Mouse (Mus musculus) kidney, adult 9 months (tissue): ENCODE measurements around the gene Cckbr.

Experiments used
- DNase-seq: peaks from one replicate; pipeline ENCODE4 v3.0.0; 2022

Gene Cckbr

GRCm38 (mm10) chr7:105425424-105426043, at the start of gene Cckbr:
Gene Cckbr, plus strand, starts transcription at chr7:105425731.
- no peak for DNase-seq

DNA sequence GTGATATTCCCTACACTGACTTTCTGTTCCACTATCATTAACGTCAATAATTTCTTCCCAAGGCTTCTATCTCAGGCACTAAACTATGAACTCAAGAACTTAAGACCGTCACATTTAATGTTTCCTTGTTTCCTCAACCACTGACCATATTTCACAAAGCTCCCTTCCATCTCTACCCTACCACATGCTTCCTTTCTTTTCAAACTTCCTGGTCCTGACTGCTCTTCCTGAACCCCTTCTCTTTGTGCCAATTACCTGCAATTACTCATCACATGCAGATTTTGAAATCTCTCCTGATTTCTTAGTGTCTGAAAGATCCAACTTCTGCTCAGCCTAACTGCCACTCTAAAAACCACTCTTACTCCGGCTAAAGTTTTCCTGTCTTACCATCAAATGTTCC, 45.2 kb upstream of the Cckbr start:
- DNase-seq, result no peak

DNA sequence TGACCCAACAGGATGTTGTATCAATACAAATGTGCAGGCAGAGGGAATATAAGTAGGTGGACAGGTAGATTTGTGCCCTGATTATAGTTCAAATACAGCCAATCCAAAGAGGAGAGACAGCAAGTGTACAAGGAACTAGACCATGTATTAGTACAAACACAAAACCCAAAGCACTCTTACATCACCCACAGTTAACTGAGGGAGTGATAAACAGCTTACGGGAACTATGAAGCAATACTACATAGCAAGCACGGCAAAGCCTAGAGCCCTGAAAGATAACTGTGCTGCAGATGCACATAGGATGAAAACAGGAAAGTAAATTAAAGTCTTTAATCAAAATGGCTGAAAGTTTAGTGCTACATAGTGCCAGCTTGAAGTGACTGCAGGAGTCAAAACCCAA, 37.8 kb upstream of the Cckbr start:
- DNase-seq, result no peak

GRCm38 (mm10) chr7:105390236-105390635, 35.3 kb upstream of the Cckbr start:
- no peak for DNase-seq

GRCm38 (mm10) chr7:105394606-105395005, 30.9 kb upstream of the Cckbr start:
- no peak for DNase-seq

DNA sequence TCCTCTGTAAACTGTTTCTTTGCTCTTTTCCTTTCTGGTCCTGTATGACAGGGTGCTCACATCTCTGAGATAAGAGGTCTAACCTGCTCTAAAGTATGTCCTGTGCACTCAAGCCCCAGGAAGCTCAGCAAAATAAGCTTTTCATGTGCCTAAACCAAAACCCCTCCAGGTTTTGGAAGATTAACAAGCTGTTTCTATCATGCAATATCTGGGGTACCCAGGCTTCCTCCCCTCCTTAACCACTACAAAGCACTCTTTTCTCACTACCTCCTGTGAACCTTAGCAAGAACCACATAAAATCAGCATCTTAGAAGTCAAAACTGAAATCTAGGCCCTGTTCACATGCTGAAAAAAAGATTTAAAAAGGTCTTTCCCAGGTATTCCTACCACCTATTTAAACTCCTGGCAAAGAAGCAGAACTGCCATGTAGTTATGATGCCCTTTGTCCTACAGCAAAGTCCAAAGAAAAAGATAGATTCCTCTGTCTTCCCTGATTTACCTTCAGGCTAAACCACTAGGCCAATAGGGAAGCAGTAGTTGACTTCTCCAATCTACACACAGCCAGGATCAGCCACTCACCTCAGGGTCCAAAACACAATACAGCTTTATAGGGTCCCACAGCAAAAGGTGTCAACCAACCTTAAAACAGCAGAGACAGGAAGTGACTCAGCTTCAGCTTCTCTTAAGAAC, 30.3 kb upstream of the Cckbr start:
- DNase-seq, result peak; percentile 65

GRCm38 (mm10) chr7:105396126-105396525, 29.4 kb upstream of the Cckbr start:
- no peak for DNase-seq

DNA sequence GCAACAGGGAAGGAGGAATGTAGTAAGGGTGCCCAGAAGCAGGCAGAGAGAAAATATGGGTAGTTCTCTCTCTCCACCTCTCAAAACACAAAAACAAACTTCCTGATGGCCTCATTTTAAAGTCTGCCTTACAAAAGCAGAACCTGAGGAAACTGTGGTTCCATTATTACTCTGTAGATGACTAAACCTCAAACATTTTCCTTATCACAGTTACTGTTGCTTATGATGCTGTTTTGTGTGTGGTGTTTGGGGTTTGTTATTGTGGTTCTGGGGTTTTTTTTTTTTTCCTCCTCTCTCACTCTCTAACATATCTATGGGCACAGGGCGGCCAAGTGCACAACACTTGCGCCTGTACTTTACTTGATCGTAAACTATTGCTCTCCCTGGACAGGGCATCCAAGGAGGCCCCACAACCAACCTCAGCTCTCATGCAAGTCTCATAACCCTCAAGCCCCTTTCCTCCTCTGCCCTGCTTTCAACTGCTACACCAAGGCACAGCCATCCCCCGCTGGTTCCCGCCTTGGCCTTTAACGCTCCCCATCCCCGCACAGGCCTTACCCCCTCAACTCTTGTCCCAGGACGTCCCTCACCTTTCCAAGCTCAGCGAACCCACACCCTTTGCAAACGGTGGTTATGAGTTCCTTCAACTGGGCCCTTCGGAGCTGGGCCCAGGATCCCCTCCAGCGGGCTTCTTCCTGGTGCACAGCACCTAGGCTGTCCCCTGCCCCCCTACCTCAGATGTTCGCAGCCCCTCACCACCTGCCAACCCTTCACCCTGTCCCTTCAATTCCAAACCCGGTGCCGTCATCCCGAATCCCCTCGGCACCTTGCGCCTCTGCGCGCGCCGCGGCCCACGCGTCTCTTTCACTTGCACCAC, 26.2 kb upstream of the Cckbr start:
- no peak for DNase-seq

- DNase-seq, result peak; percentile 100
Observed at GRCm38 (mm10) chr7:105399935-105400624, 25.5 kb upstream of the Cckbr start, which contains the start of gene Fam160a2. Gene Fam160a2, minus strand, starts transcription at chr7:105400054.

GRCm38 (mm10) chr7:105404268-105404667, 21.3 kb upstream of the Cckbr start, which contains the start of gene Cnga4:
Gene Cnga4, plus strand, starts transcription at chr7:105404568.
- DNase-seq, result no peak

GRCm38 (mm10) chr7:105406322-105406721, 19.2 kb upstream of the Cckbr start:
- no peak for DNase-seq

- DNase-seq, result peak; percentile 81
Observed at GRCm38 (mm10) chr7:105411874-105412632, 13.5 kb upstream of the Cckbr start.

GRCm38 (mm10) chr7:105414385-105414784, 11.1 kb upstream of the Cckbr start:
- DNase-seq, result no peak

DNA sequence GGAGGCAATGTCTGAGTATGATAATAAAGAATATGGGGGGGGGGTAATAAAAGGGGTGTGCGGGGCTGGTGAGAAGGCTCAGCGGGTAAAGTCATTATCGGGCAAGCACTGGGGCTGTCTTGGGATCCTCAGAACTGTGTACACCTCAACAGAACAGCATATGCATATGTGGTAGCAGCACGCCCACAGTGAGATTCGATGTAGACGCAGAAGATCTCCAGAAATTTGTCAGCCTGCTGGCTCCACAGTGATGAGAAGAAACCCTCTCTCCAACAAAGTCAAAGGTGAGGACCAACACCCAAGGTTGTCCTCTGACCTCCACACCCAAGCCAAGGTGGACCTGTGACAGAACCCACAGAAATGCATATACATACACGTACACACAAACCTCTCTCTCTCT, 9.0 kb upstream of the Cckbr start:
- DNase-seq, result no peak

DNA sequence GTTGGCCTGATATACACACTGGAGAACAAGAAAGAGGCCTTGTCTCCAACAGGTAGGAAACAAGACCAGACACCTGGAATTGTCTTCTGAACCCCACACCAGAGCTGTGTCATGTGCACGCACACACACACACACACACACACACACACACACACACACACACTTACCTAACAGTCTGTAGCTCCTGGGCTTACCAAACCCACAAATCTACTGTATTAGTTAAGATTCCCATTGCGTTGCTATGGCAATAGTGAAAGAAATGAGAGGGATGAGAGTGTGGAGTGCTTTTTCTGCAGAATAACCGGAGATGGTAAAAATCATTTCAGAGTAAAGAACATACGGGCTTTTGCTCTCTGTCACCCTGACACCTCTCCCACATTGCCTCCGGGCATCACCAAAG, 7.4 kb upstream of the Cckbr start:
- DNase-seq, result no peak

DNA sequence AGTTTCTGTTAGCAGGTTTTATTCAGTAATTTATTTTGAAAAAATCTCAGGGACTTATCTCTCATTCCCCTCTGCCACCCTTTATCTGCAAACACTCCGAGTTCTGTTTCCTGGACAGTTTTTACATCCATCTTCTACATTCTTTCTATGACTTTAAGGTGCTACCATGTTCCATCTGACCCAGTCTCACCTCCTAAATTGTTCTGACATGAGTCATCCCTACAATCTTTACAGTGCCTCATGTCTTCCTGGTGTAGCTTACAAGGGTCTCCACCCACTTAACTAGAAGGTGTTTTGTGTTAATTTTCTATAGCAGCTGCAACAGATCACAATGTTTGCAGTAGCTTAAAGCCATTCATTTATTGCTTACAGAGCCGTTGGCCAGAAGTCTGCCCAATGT, 4.6 kb upstream of the Cckbr start:
- DNase-seq, result no peak

DNA sequence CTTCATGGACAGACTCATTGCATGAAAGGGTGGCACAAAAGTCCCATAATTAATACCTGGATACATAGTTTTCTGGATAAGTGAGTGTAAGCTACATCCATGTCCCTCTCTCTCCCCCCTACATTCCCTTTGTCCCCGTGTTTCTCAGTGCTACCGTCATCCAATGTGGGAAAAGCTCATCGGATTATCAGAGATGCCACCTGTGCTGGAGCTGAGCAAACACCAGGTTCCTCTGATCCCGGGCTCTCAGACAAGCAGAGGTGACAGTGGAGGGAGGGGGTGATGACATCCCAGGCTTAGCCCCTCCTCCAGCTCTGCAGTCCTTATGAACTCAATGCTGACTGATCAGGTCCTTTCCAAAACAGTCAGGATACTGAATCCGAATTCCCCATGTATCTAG, 1.2 kb upstream of the Cckbr start:
- DNase-seq, result no peak

DNA sequence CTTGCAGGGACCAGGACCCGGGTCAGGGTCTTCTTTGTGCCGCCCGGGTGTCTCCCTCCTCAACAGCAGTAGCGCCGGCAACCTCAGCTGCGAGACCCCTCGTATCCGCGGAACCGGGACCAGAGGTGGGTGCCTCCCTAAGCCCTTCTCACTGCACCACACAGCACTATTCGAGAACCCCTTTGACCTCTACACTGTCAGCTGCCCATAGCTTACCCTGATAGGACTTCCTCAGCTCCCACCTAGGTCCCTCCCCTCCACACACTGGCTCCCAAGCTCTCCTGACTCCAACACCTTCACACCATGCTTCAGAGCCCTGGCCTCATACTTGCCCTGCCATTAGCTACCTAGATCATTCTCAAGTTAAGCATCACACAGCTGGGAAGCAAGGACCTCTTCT, 520 bp downstream of the Cckbr start:
- DNase-seq, result no peak

DNA sequence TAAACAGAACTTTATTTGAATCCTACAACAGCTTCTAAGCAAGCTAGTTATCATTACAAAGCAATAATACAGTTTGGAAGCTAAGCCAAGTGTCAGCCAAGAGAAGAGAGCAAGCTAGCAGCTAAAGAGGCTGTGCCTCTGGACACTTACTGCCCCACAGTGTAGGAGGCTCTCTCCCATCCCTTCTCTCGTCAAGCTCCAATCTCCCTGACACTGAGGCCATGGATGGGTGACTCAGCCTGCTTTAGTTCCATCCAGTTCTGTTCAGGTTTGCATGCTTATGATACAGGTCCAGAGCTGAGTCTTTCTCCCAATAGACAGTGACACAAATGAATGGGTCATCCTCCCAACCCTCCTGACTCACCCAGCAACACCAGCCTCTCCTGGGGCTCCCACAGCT, 6.5 kb downstream of the Cckbr start:
- DNase-seq, result no peak

- DNase-seq, result no peak
Observed at GRCm38 (mm10) chr7:105433859-105434258, 8.3 kb downstream of the Cckbr start.

DNA sequence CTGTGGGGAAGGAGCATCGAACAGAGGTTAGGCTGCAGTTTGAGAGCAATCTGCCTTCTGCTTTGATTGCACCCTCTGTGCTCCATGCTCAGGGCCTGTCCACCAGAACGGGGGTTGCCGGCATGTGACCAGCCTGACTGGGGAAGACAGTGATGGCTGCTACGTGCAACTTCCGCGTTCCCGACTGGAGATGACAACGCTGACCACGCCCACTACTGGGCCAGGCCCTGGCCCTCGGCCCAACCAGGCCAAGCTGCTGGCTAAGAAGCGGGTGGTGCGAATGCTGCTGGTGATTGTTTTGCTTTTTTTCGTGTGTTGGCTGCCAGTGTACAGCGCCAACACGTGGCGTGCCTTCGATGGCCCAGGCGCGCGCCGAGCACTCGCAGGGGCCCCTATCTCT, 9.3 kb downstream of the Cckbr start:
- no peak for DNase-seq
